Mouse (Mus musculus) retina, embryonic 14.5 days (tissue): ENCODE measurements around the gene Mef2a.
A peak's percentile ranks its signal among the peaks of the same experiment; 100 is the strongest.

Experiments
- DNase-seq: peaks from one replicate; pipeline ENCODE4 v3.0.0-alpha.2; 2015; ENCODE audit warnings: low spot score

Mef2a gene

DNA sequence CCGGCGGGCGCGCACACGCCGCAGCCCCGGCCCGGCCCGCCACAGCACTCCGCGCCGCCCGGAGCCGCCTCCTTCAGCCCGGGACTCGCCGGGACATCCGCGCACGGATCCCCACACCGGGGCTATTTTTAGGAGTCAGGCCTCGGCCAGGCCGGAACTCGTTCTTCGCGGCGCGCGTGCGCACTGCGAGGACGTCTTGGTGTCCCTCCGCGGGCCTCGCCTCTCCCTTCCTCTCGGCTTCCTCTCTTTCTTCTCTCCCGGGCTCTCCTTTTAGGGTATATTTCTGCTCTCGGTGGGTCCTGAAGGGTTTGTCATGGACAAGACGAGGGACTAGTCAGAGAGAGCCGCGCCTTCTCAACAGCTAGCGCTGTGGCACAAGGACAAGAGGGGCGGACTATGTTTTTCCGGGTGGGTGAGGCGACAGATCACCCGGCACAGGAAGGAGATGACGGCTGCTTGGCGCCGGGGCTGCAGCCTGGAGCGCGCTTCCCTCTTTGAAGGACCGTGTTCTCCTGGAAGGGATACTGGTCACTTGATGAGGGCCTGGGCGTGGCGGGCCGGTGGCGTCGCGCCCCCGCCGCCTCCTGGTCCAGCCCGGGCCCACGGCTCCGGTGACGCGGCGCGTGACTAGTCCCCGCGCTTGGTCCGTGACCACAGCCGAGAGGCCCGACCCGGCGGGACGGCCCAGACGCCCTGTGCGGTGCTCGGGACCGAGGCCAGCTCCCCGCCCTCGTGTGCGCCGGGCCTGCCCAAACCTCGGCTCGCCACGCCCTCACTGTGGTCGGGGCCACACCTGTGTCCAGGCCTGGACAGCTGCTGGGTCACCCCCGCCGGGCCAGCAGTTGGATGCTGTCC lies at the start of gene Mef2a:
Gene Mef2a (minus strand): TSS at position 130 of the 855 bp plus-strand sequence.
- DNase-seq = peak; percentile 95

DNA sequence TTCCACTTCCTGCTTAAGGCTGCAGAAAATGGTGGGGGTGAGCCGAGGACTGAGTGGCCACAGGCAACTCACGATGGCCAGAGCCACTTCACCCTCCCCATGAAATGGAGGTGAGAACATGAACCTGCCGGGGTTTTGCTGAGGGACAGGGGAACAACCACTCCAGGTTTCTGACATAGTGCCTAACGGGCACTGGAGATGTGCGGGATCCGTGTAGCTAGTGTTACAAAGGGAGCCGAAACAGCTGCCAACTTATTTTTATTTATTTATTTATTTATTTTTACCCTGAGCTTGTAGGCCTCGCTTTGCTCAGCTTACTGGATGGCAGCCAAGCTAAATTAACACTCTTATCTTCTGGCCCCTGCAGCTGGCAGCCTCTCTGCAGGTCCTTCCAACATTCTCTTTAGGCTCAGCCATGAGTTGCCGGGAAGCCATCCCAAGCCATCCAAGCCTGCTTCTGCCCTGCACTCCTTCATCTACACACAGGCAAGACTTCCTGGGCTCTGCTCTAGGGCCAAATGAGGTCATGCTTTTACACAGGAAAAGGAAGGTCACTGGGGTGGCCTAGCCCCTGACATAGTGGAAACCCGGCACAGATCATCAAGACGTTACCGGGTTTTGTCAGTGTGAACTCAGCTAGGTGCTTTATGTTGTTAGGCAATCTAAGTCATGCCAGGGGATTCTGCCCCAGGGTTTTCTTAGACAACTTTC lies 49.0 kb upstream of the Mef2a start:
- DNase-seq = no peak

DNA sequence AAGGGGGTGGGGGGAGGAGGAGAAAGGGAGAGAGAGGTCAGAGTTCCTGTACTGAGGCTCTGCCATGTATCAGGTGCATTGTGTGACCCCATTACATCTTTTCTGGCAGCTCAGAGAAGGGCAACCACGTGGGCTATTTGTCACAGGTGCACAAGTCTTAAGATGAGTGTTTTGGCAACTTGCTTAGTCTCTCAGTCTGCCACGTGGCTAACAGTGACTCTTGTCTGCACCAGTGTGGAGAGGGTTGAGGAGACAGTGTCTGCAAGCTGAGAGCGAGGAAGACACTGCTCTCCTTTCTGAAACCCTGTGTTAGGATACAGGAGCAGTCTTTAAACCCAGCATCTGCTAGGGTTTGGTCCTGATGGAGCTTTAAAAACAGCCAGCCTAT lies 48.4 kb upstream of the Mef2a start:
- DNase-seq = no peak

DNA sequence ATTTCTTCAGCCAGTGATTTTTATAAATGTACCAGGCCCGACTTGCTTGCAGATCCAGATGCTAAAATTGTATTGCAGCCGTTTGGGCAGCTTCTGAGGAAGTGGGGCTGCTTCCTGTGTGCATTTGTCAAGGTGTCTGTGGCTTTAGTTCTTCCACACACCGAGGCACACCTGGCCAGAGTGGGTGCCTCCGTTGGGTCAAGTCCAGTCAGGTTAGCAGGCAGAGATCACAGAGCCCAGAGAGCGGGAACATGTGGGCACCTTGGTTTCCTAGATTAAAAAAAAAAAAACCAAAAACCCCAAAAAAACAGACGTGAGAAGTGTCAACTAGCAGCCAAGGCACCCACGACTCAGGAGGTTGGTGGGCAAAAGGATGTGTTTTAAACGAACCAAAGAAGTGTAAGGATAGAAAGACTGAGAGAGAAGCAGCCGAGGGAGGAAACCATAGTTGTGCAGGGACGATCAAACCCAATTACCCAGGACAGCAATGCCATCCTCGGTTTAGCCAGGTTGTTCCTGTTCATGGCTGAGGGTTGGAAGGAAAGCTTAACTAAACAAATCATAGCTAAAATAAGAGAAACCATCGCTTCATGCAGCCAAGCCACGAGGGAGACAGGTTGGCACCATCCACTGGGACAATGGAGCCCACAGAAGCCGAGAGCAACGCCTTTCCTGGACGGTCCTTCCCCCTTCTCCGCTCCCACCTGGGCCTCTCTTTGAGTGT lies 47.1 kb upstream of the Mef2a start:
- DNase-seq = no peak

DNA sequence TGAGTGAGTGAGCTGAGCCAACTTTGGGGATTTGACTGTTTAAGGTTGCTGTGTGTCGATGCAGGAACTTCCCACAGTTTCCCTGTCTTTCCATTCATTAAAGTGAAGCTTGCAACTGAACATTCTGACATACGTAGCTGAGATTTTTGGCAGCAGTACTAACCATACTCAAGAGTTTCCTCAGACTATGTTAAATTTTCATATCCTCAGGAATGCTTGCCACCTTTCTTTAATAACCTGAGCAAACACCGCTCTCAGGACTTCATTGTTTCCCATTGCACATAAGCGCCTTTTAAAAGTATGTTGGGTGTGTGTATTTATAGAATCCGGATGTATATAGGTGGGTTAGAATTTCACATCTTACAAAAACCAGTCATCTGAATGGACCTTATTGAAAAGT lies 45.5 kb upstream of the Mef2a start:
- no peak for DNase-seq

DNA sequence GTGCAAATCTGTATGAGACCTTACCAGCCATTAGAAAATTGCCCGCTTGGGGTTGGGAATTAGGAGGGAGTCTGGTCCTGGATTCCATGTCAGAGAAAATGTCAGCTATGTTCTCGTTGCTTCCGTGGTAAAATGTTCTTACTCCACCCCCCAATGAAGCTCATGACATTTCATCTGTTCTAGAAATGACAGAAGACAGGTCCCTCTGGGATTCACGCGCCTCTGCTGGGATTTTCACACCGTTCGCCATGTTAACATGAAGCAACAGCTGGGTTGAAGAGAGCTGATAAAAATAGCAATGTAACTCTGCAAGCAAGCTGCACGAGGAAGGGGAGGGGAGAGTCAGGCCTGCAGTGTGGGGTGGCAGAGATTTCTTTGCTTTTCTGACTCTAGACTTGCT lies 42.1 kb upstream of the Mef2a start:
- DNase-seq = no peak

DNA sequence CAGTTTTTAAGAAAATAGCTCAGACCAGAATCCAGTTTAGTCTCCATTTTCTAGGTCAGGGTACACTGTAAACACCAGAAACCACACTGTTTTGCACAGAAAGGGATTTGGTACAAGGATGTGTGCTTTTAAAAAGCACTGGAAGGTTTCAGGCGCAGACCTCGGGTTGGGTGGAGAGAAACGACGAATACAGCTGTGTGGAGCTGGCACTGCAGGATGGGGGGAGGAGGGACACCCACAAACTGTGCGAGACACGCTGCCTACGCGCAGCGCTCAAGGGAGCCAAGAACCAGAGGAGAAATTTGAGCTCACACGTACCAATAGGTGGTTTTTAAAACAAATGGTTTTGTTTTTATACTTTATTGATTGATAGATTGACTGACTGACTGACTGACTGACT lies 40.0 kb upstream of the Mef2a start:
- no peak for DNase-seq

DNA sequence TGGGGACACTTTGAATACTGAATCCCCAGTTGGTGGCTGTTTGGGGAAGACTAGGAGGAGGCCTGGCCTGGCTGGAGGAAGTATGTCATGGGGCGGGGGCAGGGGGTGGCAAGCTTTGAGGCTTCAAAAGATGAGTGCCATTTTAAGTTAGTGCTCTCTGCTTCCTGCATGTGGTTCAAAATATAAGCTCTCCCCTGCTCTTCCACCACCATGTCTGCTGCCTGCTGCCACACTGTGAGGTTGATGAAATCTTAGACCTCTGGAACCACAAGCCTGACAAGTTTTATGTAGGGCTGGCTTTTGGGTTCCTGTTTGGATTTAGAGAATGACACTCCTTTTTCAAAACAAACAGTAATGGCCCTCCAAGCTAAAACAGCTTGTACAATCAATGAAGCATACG lies 34.4 kb upstream of the Mef2a start:
- no peak for DNase-seq

DNA sequence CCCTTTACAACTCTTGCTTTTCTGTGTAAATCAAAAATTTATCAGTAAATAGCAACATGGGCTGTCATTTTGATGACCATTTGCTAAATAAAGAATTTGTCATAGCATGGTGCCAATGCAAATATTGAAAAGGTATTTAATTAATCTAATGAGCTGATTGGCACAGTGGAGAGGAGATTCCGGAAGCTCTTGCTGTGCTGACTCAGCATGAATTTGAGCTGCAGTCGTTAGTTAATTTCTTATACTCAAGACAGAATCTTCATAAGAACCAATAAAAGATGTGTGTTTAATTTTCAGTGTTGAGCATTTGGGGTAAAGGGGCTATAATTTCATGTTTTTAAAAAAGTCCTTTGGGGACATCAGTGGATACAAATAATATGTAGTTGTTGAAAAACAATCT lies 31.5 kb upstream of the Mef2a start:
- no peak for DNase-seq

DNA sequence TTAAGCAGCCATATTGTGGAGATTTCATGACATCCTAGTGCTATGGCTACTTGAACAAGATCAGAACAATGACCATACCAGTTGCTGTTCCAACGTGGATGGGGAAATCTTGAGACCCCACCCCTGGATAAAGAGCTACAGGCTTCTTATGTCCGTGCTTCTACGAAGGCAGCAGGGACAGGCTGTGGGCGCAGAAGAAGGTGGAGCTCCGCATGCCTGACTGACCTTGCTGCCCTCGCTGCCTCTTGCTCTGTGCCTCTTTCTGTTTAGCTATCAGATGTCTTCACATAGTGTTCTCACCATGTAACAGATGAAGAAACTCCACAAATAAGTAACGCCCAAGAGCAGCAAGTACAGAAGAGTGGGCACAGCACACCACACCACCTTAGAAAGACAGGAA lies 29.7 kb upstream of the Mef2a start:
- no peak for DNase-seq

DNA sequence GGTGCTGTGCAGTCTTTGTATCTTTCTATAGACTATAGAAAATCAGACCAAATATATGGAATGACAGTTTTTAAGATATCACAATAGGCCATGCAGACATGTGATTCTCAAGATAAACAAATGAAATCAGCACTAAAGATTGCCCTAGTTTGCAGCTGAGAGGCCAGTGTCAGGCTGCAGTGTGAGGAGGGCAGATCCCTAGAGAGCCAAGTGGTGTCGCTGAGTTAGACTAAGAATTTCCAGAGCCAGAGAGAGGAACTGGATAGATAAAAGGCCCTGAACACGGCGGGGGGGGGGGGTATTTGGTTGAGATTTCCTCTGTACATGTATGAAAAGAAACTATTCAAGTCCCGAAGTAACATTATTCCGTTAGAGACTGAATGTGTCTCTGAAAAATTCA lies 28.7 kb upstream of the Mef2a start:
- no peak for DNase-seq

DNA sequence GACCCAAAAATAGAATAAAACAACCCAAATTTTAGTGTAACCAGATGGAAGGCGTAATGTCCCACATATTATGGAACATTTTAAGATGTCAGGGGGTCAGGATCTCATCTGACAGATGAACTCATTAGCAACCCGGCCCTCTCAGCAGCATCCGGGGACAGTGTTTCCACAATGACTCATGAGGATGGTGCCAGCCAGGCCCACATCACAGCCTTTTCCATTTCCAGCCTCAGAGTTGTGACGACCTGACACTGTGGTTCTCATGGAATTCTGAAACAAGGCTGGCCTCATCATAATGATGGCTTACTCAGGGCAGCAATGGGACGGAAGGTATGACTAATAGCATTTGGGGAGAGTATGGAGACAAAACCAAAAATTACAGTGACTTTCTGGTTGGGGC lies 18.1 kb upstream of the Mef2a start:
- DNase-seq = no peak

DNA sequence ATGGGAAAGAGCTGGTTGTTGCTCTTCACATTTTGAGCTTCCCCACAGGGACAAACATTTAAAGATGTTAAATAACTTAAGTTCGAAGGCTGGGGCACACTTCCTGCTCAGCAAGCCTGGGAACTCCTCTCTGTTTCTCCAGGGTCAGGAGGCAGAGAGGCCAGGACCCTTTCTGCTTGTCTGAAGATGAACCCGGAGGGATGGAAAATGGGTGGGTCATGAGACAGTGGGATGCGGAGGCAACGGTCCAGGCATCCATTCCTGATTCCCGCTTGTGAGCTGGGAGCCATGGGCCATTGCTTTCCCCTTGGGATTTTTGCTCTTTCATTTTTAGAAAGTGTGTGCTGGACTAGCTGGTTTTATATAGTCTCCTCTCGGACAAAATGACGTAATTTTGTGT lies 17.4 kb upstream of the Mef2a start:
- no peak for DNase-seq

DNA sequence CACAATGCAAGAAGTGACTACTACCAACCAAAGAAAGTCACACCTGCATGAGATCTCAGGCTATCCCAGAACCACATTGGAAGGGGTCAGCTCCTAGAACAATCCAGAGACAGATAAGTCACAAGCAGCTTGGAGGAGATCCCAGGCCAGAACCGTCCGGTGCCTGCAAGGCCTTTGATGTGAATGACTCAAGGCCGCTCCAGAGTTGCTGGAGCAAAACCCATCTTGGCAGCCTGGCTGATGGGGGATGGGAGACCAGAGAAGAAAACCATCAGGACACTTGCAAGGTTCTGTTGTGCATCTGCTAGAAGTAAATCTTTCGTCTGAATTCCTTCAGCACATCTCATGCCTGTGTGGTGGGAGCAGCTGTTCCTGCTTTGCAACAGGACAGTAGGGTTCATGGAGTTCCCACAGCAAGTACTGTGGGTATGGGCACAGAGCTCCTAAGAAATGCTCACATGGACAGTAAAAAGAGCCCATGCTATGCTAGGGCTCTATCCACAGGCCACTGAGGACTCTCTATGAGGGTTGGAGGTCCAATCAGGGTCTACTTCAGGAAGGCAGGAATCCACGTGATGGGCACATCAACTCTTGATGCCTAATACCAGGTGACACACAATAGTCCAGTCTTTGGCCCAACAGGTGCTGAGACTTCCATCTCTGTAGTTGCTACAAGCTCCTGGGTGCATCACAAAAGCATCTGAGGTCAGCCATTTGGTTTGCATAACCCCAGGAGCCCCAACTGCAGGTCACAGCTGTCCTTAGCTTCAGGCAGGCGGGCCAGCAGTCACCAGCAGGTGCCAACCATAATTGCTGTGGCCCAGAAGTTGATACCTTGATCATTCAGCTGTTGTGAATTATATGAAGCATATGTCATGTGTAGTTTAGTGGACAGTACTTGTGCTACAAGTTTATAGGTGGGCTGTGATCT lies 12.5 kb upstream of the Mef2a start:
- DNase-seq = no peak

DNA sequence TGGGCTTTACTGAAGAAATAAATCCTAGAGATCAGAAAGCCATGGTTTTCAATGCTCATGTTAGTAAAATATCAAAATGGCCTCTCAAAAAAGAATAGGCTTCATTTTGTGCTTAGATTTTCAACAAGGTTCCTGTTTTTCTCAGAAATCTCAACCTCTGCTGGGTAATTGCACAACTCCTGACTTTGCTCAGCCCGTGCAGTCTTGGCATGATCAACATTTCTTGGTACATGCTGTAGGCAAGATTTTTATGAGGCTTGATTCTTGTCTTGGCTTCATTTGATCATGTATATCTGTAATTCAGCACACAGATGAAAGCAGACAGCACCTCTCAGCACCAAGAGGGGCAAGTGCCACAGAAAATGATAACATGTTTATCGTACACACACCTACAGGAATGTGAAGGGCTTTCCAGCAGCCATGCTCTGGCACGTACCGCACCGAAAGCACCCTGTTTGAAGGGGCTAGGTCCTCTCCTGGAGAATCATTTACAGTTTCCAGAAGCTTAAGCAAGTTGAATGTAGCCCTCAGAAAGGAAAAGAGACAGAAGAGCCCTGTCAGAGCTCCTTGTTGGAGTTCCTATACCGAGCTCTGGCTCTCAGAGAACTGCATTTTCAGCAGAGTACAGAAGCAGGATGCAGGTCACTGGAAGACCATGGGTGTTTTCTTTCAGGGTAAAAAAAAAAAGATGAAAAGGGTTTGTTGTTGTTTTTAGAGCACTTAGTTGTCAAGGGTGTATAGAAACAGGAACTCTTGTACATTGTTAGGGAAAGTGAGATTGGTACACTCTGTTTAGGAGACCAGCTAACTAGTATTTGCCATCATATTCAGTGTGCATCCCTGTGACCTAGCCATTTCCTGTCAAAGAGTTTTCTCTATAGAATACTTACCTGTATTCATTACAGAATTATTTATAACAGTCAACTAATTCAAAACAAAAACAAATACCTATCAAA lies 7.8 kb upstream of the Mef2a start:
- DNase-seq = no peak

DNA sequence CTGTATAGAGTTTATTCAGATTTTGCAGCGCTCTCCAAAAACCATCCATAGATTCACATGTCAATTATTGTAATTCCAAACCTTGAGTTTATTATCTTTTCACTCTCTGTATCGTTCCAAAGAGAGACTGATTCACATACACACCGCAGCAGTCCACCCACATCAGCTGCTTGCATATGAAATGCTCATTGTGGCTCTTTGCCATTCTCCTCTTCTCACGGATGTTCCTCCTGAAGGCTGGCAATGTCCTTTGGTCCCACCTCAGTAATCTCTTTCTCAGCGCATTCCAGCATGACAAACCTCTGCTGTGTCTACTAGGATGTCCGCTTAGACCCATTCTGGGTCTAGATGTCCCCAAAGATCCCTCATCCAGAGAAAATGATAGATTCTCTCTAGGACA lies 4.1 kb upstream of the Mef2a start:
- no peak for DNase-seq

DNA sequence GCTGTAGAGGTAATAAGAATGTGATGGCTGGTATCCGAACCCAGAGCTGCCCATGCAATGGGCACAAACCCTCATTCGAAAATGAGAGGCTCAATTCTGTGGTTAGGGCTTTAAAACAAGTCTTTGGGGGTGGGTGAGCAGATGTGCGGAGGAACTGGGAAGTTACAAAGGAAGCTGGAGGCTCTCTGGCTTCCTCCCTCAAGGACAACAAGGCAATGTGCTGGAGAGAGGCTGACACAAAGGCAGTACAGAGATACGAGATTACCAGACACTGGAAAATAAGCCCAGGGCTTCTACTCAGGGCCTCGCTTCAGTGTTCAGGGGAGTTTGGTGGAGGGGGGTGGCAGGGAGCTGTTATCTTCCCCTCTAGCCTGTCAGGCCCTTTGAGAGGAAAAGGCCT lies 1.3 kb upstream of the Mef2a start:
- DNase-seq = no peak

DNA sequence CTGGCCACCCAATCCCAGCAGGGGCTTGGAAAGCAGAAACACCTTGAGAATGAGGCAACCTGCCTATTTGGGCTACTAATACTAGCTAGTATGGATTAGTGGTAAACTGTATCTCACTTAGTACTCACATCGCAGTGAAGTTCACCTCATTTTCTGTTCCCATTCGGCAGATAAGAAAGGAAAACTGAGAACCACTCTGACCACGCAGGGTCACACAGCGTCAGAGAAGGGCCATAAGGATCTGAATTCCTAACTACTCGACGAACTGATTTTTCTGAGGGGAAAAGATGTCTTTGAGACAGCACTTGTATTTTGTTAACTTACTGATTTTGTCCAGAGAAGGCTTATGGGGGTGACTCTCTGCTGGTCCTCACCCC lies 914 bp upstream of the Mef2a start:
- no peak for DNase-seq

DNA sequence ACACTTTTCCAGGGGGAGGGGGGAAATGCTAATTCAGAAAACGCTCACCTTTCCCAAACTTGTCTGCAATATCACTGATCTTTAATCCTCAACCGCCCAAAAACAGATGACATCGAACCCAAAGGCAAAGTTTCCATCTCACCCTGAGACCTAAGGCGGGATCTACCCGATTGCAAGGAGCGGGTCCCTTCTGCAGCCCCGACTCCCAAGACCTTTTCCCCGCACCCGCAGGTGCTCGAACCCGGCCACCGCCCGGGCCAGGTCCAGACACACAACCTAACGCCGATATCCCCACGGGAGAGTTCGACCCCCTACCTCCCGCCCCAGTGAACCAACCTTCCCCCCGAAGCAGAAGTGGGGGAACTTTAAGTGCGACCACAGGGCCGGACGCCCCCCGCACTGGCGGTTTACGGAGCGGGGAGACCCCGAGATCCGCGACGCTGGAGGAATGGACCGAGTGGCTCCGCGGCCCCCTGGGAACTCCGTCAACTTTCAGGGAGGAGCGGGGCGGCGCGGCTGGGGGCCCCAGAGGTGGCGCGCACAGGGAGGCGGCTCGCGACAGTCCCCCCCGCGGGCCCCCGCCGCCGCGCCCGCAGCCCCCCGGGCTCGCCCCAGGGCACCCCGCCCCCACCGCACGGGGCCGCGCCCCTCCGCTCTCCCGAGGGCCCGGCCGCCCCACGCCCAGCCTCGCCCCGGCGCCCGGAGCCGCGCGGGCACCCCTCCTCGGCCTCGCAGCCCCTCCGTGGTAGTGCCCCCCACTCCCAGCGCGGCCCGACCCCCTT lies 576 bp downstream of the Mef2a start:
- DNase-seq = peak; percentile 46

DNA sequence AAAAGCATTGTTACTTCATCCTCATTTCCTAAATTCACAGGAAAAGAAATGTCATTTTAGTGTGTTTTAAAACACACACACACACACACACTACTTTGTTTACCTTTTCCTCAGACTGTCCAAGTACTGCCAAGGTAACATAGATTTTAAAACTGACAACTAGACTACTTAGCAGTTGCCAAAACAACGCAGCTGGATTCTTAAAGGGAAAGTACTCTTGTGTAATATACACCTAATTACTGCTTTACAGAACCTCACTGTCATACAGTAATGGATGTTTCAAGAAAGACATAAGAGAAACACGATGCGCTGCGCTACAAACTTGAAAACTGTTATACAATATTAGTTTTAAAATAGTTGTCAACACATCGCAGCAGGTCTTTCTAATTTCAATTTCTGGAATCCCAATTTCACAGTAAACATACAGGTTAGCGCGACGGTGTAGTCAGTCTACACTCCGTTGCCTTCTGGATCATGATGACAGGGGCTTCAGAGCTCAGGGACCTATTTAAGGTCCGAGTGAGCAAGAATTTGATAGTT lies 1.2 kb downstream of the Mef2a start:
- peak; percentile 47 for DNase-seq
